Mouse (Mus musculus): Measurements from ENCODE around the gene Pcsk4. TPM values are rescaled to one million over a fixed set of nuclear protein-coding genes. Genes with fewer than 3 reads are reported as not detected.
A peak's percentile ranks its signal among the peaks of the same experiment; 100 is the strongest.

The Pcsk4 gene
- polyA plus RNA-seq, 1 experiment from 2014 or later = 1.8 TPM

DNA sequence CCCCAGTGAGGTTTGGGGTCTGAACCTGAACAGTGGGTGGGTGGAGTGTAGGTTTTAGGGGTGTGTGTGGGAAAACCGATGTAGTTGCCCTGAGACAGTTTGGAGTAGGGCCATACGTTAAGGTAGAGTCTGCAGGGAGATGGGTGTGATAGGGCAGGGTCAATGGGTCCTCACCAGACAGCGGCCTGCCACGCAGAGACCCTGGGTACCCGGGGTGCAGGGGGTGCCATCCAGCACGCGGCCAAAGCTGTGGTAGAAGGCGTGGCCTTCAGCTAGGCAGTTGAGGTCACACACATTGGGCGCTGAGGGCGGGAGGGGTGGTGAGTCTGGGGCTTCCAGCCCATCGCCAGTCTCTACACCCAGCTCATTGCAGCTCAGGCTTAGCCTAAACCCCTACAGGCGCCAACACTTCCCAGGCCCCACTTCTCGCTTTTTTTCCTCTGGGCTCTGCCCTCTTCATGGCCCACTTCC, 14.2 kb upstream of the Pcsk4 start:
- peak overlapping the region; percentile 43 for H3K4me2 ChIP-seq
- H3K4me3 ChIP-seq (ENCODE audit: low read depth, low read length) = peak overlapping the region; percentile 28
- H3K27me3 ChIP-seq (ENCODE audit: control insufficient read depth, insufficient read depth, low read length) = peaks cover 83% of the 10 kb centered on the region
- 25% methylated on average over 13 of the region's 13 CpGs for WGBS
- H3K36me3 ChIP-seq (ENCODE audit: control insufficient read depth, insufficient read depth, low read length) = no peaks in the 10 kb centered on the region
- no peak overlapping the region for H3K27ac ChIP-seq (ENCODE audit: low read depth, low read length)
- peaks cover 19% of the 10 kb centered on the region for H3K4me1 ChIP-seq (ENCODE audit: control insufficient read depth, insufficient read depth, low read length)
- peak; percentile 19; the same call in 1 of the 2 replicates for ATAC-seq (ENCODE audit: low FRiP score)
- H3K9me3 ChIP-seq (ENCODE audit: control insufficient read depth, low read length) = no peaks in the 10 kb centered on the region
- no peak for DNase-seq (ENCODE audit: low spot score, missing footprints)
- no peak overlapping the region for H3K9ac ChIP-seq (ENCODE audit: low read length)

DNA sequence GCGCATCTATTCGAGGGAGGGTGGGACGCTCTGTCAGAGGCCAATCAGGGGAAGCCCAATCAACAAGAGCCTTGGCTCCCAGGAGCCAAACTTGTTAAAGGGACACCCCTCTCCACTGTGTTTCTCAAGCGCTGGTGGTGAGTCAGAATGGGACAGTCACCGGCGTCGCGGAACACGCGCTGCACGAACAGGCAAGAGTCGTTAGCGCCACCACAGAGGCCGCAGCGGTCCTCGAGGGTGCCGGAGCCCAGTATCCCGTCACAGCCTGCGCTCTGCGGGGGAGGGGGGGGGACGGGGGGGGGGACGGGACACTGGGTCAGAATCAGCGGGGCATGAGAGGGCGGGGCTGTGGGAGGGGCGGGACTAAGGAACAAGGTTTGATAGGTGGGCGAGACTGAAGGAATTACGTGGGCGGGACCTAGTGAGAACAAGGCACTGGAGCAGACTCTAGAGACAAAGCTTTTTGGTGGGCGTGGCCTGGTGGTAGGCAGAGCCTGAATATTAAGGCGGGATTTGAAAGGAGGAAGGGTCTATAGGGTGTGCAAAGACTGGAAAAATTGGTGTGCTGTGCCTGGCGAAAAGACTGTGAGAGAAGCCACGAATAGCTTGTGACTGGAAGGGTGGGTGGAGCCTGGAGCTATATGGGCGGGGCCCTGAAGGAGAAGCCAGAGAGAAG, 13.6 kb upstream of the Pcsk4 start:
- H3K4me3 ChIP-seq (ENCODE audit: low read depth, low read length) = peak overlapping the region; percentile 28
- H3K9ac ChIP-seq (ENCODE audit: low read length) = no peak overlapping the region
- H3K4me2 ChIP-seq = peak overlapping the region; percentile 43
- no peaks in the 10 kb centered on the region for H3K9me3 ChIP-seq (ENCODE audit: control insufficient read depth, low read length)
- peak; percentile 68 for ATAC-seq (ENCODE audit: low FRiP score)
- peak; percentile 96 for DNase-seq (ENCODE audit: low spot score, missing footprints)
- no peak overlapping the region for H3K27ac ChIP-seq (ENCODE audit: low read depth, low read length)
- H3K27me3 ChIP-seq (ENCODE audit: control insufficient read depth, insufficient read depth, low read length) = peaks cover 77% of the 10 kb centered on the region
- H3K4me1 ChIP-seq (ENCODE audit: control insufficient read depth, insufficient read depth, low read length) = peaks cover 19% of the 10 kb centered on the region
- H3K36me3 ChIP-seq (ENCODE audit: control insufficient read depth, insufficient read depth, low read length) = no peaks in the 10 kb centered on the region
- under 1% methylated on average over 30 of the region's 33 CpGs for WGBS

DNA sequence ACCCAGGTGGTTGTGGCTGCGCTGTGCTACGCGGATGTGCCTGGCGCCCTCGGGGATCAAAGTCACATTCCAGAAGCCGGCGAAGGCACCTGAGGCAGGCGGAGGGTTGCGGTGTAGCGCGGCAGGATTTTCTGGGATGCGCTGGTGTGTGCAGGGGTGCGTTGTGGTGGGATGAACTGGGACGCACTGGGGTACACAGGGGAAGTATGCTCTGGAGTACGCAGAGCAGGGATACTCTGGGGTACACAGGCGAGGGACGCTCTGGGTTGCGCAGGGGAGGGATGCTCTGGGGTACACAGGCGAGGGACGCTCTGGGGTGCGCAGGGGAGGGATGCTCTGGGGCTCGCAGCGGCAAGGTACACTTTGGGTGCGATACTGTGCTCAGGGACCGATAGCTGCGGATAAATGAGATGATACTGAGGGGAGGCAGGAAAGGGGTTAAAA, 13.0 kb upstream of the Pcsk4 start:
- no peaks in the 10 kb centered on the region for H3K36me3 ChIP-seq (ENCODE audit: control insufficient read depth, insufficient read depth, low read length)
- H3K4me2 ChIP-seq = peak overlapping the region; percentile 43
- peaks cover 71% of the 10 kb centered on the region for H3K27me3 ChIP-seq (ENCODE audit: control insufficient read depth, insufficient read depth, low read length)
- H3K9ac ChIP-seq (ENCODE audit: low read length) = no peak overlapping the region
- WGBS = 3% methylated on average over 26 of the region's 26 CpGs
- no peaks in the 10 kb centered on the region for H3K9me3 ChIP-seq (ENCODE audit: control insufficient read depth, low read length)
- DNase-seq (ENCODE audit: low spot score, missing footprints) (no peak), ATAC-seq (ENCODE audit: low FRiP score) (peak; percentile 34)
- H3K4me3 ChIP-seq (ENCODE audit: low read depth, low read length) = peak overlapping the region; percentile 28
- no peak overlapping the region for H3K27ac ChIP-seq (ENCODE audit: low read depth, low read length)
- H3K4me1 ChIP-seq (ENCODE audit: control insufficient read depth, insufficient read depth, low read length) = peaks cover 19% of the 10 kb centered on the region

DNA sequence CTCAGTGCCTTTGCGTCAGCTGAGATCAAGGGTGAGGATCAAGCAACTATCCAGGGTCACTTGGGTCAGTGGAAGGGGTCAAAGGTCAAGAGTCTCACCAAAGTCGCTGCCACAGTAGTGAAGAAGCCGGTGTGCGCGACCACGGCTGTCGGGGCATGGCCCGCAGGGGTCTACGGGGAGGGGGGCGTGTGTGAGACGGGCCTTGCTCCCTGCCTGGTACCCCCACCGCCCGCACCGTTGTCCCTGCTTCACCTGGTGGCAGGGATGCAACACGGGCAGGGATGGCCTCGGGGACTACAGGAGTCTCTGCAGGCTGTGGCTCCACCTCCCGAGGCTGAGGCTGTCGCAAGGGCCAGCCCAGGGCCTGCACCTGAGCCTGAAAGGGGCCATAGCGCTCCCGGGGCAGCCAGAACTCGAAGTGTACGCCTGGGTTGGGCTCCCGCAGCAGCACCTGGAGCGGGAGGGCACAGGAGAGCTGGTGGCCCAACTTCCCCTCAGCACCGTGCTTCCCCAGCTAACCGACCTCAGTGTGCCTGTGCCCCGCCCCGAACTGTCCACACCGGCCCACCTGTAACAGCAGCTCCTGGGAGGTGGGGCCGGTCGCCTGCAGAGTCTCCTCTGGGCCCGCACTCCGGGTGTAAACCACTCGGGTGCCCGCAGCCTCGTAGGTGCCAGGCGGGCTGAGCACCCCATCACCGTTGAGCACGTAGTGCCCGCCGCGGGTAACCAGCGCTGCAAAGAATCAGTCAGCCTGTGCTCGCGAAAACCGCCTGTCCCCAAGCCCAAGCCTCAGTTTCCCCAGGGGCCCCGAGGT, 12.4 kb upstream of the Pcsk4 start:
- no peaks in the 10 kb centered on the region for H3K36me3 ChIP-seq (ENCODE audit: control insufficient read depth, insufficient read depth, low read length)
- no peak overlapping the region for H3K4me2 ChIP-seq
- peak; percentile 91 for DNase-seq (ENCODE audit: low spot score, missing footprints)
- H3K9me3 ChIP-seq (ENCODE audit: control insufficient read depth, low read length) = no peaks in the 10 kb centered on the region
- H3K27ac ChIP-seq (ENCODE audit: low read depth, low read length) = no peak overlapping the region
- WGBS = 1% methylated on average over 46 of the region's 47 CpGs
- peaks cover 65% of the 10 kb centered on the region for H3K27me3 ChIP-seq (ENCODE audit: control insufficient read depth, insufficient read depth, low read length)
- H3K4me1 ChIP-seq (ENCODE audit: control insufficient read depth, insufficient read depth, low read length) = peaks cover 19% of the 10 kb centered on the region
- H3K4me3 ChIP-seq (ENCODE audit: low read depth, low read length) = peak overlapping the region; percentile 28
- H3K9ac ChIP-seq (ENCODE audit: low read length) = no peak overlapping the region
- ATAC-seq (ENCODE audit: low FRiP score) = no peak; the same call in 1 of the 2 replicates

DNA sequence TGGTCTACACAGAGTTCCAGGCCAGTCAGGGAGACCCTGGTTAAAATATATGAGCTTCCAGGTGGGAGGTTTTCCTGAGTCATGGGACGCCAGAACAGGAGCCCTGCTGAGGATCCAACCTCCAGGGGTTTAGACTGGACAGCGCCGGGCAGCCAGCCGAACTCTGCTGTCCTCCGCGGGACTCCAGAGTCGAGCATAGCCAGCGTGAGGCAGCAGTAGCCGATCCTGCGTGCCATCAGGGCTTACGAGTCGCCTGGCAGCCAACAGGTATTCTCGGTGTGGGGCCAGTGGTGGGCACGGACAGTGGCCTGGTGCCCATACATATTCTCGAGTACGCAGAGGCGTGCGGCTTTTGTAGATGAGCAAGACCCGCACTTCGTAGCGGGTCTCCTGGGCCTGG, 11.7 kb upstream of the Pcsk4 start:
- Histone ChIP-seq H3K9ac (ENCODE audit: low read length) (no peak overlapping the region), H3K27me3 (ENCODE audit: control insufficient read depth, insufficient read depth, low read length) (peaks cover 59% of the 10 kb centered on the region), H3K4me1 (ENCODE audit: control insufficient read depth, insufficient read depth, low read length) (peaks cover 19% of the 10 kb centered on the region), H3K36me3 (ENCODE audit: control insufficient read depth, insufficient read depth, low read length) (no peaks in the 10 kb centered on the region), H3K27ac (ENCODE audit: low read depth, low read length) (no peak overlapping the region), H3K9me3 (ENCODE audit: control insufficient read depth, low read length) (no peaks in the 10 kb centered on the region), H3K4me2 (no peak overlapping the region), H3K4me3 (ENCODE audit: low read depth, low read length) (no peak overlapping the region; the same call in 1 of the 2 replicates)
- WGBS = 10% methylated on average over 21 of the region's 21 CpGs
- ATAC-seq (ENCODE audit: low FRiP score) (no peak), DNase-seq (ENCODE audit: low spot score, missing footprints) (peak; percentile 88)

DNA sequence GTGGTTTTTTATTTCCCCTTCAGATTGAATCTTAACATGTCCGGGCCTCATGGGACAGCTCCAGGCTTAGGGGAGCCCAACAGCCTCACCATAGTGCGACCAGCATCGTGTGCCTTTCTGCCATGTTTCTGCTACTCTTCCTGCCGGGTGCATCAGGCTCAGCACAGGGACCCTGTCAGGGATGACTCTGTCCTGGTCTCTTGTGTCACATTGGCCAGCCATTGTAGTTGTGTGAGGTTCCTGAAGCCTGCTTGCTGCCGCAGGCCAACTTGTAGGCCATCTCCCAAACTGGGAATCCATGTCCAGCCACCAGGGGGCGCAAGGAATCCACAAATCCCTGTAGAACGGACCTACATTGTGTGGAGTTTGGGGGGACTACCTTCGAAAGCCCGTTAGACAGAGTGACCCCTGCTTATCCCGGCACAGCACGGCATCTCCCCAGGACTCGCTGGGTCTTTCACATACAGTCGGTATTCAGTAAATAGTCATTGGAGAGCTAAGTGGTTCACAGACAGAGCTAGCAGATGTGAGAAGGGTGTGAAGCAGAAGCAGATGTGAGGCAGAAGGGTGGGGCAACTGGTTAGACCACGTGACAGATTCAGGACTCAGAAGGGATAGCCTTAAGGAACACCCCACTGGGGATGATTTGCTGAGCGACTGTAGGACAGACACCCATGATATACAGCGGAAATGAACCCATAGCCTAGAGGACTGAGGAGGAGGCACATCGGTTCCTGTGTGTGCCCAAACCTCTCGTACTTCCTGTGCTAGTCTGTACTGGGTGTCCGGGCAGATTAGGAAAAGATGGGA, 10.8 kb upstream of the Pcsk4 start:
- 22% methylated on average over 19 of the region's 19 CpGs for WGBS
- no peak overlapping the region for H3K4me3 ChIP-seq (ENCODE audit: low read depth, low read length)
- DNase-seq (ENCODE audit: low spot score, missing footprints) = peak; percentile 99
- no peaks in the 10 kb centered on the region for H3K9me3 ChIP-seq (ENCODE audit: control insufficient read depth, low read length)
- no peak overlapping the region for H3K27ac ChIP-seq (ENCODE audit: low read depth, low read length)
- H3K4me1 ChIP-seq (ENCODE audit: control insufficient read depth, insufficient read depth, low read length) = peaks cover 16% of the 10 kb centered on the region
- ATAC-seq (ENCODE audit: low FRiP score) = no peak
- H3K36me3 ChIP-seq (ENCODE audit: control insufficient read depth, insufficient read depth, low read length) = no peaks in the 10 kb centered on the region
- H3K9ac ChIP-seq (ENCODE audit: low read length) = no peak overlapping the region
- H3K4me2 ChIP-seq = 0 out of 2 replicates have a peak overlapping the region, but pooled peaks have one; percentile 13
- H3K27me3 ChIP-seq (ENCODE audit: control insufficient read depth, insufficient read depth, low read length) = peaks cover 50% of the 10 kb centered on the region

DNA sequence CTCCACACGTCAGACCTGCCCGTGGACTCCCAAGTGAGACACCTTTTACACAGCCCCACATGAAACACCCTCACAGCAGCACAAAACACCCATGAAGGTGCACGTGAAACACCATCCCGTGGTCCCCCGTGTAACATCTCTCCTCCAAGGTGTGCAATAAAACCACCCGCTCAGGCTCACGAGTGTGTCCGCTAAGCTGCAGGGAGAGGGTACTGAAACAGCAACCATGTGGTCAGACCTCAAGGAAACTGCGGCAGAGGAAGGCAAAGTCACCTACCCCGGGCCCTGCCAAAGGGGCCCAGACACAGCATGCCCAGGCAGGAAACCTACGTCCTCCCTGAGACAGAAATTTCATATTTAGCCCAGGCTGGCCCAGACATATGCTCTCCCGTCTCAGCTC, 7.0 kb upstream of the Pcsk4 start:
- H3K36me3 ChIP-seq (ENCODE audit: control insufficient read depth, insufficient read depth, low read length) = no peaks in the 10 kb centered on the region

DNA sequence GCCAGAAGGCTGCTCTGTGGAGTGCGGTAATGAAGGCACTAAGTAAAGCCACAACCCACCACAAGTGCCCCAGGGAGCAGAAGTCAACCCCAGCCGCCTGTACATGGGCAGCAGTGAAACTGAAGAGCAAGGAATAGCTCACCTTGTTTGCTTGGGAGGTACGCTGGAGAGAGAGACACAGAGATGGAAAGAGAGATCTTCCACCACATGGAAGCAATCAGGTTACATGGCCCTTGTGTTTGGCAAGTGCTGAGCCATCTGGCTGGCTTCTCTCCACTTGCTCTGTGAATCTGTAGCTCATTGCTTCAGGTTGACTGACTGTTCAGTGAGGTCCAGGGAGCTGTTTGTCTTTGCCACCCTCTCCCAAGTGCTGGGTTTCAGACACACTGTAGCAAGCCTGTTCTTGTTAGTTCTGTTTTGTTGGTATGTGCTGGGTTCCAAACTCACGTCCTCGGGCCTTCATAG, 3.3 kb upstream of the Pcsk4 start:
- Histone ChIP-seq H3K36me3 (ENCODE audit: control insufficient read depth, insufficient read depth, low read length) (no peaks in the 10 kb centered on the region), H3K4me1 (ENCODE audit: control insufficient read depth, insufficient read depth, low read length) (peaks cover 8% of the 10 kb centered on the region), H3K9me3 (ENCODE audit: control insufficient read depth, low read length) (no peaks in the 10 kb centered on the region), H3K4me3 (ENCODE audit: low read depth, low read length) (no peak overlapping the region), H3K27ac (ENCODE audit: low read depth, low read length) (no peak overlapping the region), H3K4me2 (no peak overlapping the region), H3K27me3 (ENCODE audit: control insufficient read depth, insufficient read depth, low read length) (peaks cover 6% of the 10 kb centered on the region; the same call in 1 of the 2 replicates), H3K9ac (ENCODE audit: low read length) (no peak overlapping the region)
- WGBS = 84% methylated on average over 5 of the region's 5 CpGs
- DNase-seq (ENCODE audit: low spot score, missing footprints) = no peak
- no peak for ATAC-seq (ENCODE audit: low FRiP score)

More for the DNA sequence above, 7.0 kb upstream of the Pcsk4 start:
- WGBS = 90% methylated on average over 12 of the region's 12 CpGs
- Histone ChIP-seq H3K4me2 (no peak overlapping the region), H3K4me3 (ENCODE audit: low read depth, low read length) (no peak overlapping the region), H3K27ac (ENCODE audit: low read depth, low read length) (no peak overlapping the region), H3K27me3 (ENCODE audit: control insufficient read depth, insufficient read depth, low read length) (peaks cover 11% of the 10 kb centered on the region), H3K9ac (ENCODE audit: low read length) (no peak overlapping the region), H3K9me3 (ENCODE audit: control insufficient read depth, low read length) (no peaks in the 10 kb centered on the region), H3K4me1 (ENCODE audit: control insufficient read depth, insufficient read depth, low read length) (no peaks in the 10 kb centered on the region; the same call in 1 of the 2 replicates)
- ATAC-seq (ENCODE audit: low FRiP score) (no peak), DNase-seq (ENCODE audit: low spot score, missing footprints) (no peak)
